Mouse (Mus musculus) T-cell, adult 2 months (primary cell): ENCODE measurements around the gene Stoml2.

Experiments used
- DNase-seq: peaks from one replicate; pipeline ENCODE4 v3.0.0; 2022; ENCODE audit warnings: low spot score

The Stoml2 gene

GRCm38 (mm10) chr4:43037860-43038566, 6.5 kb upstream of the Stoml2 start:
- DNase-seq = no peak

- DNase-seq = no peak
These were observed 4.8 kb upstream of the Stoml2 start for GRCm38 (mm10) chr4:43036356-43036755.

- DNase-seq = no peak
These were observed 4.3 kb upstream of the Stoml2 start for GRCm38 (mm10) chr4:43035851-43036250.

GRCm38 (mm10) chr4:43033481-43033880, 2.0 kb upstream of the Stoml2 start:
- no peak for DNase-seq

- DNase-seq = no peak
These were observed 991 bp upstream of the Stoml2 start for GRCm38 (mm10) chr4:43032501-43032900.

- peak; percentile 39 for DNase-seq
These were observed 705 bp downstream of the Stoml2 start for GRCm38 (mm10) chr4:43030780-43031230.

DNA sequence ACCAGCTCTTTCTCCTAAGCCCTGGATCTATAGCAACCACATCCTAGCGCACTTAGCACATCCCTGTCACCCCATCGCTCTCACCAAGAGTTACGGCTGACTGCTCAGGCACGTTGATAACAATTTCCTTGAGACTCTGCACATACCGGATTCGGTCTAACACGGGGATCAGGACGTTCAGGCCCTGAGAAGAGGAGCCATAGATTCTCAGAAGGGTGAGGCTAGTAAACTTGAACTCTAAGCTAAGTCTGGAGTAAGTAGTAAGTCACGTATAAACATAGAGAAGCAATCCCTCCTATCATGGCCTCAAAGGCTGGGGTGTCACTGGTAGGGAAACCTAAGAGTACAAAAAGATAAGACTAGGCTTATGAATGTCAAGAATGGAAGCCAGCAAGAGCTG, 1.2 kb downstream of the Stoml2 start:
- DNase-seq = no peak

DNA sequence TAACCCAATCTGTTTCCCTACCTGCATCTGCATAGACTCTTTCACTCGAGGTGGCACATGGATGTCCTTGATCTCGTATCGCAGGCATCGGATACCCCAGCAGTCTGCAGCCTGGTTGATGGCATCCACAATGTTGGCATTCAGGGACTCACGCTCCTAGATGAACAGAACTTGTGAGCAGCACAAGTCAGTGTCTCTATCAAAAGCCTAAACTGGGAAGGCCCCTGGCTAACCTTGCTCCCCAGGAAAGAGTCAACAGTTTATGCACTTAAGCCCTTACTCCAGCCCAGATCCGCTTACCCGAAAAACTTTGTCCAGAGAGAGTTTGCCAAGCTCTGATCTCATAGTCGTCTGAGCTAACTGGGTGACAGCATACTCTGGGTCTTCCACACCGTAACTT, 1.8 kb downstream of the Stoml2 start:
- DNase-seq = no peak

- DNase-seq = no peak
These were observed 2.4 kb downstream of the Stoml2 start for GRCm38 (mm10) chr4:43029121-43029520.

- DNase-seq = peak; percentile 93
These were observed 6.2 kb downstream of the Stoml2 start, which contains the start of gene Pigo for GRCm38 (mm10) chr4:43025084-43025960. Pigo (minus strand) TSS chr4:43025819.

DNA sequence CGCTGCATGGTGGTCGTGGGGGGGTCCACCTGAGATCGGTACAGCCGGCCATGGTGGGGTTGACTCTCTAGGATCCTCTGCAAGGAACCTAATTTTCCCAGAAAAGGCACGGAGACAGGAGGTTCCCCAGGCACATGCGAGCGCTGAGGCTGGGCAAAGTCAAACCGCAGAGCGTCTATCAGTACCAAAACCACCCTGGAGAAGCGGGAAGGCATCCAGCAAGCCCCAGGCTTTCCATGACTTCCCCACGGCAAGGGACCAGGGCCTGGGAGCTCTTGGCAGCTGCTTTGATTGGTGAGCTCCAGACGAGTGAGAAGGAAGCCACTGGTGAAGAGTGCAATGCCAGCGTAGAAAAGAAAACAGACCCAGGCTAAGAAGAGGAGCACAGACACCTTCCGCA, 6.8 kb downstream of the Stoml2 start:
- DNase-seq = no peak

GRCm38 (mm10) chr4:43021341-43021740, 10.2 kb downstream of the Stoml2 start:
- no peak for DNase-seq

DNA sequence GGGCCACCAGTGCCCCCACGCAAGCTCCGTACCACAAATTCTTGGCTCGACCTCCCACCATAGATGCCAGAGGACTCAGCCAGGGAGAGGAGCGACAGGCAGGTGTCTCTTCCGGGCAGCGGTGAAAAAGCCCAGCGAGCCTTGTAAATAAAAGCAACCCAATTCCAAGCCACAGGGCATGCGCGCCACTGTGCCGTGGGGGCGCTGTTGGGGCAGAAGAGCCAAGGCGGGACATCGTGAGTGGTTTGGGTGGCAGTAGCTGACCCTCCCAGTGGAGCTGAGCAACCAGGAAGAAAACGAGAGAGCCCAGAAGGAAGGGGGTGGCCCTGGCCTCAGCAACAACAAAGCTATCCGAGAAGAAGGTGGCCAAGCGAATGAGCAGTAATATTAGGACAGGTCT, 10.6 kb downstream of the Stoml2 start:
- no peak for DNase-seq

- no peak for DNase-seq
These were observed 11.7 kb downstream of the Stoml2 start for GRCm38 (mm10) chr4:43019641-43020465.

GRCm38 (mm10) chr4:43019176-43019575, 12.3 kb downstream of the Stoml2 start:
- DNase-seq = no peak

- DNase-seq = no peak
These were observed 13.4 kb downstream of the Stoml2 start for GRCm38 (mm10) chr4:43018156-43018555.

DNA sequence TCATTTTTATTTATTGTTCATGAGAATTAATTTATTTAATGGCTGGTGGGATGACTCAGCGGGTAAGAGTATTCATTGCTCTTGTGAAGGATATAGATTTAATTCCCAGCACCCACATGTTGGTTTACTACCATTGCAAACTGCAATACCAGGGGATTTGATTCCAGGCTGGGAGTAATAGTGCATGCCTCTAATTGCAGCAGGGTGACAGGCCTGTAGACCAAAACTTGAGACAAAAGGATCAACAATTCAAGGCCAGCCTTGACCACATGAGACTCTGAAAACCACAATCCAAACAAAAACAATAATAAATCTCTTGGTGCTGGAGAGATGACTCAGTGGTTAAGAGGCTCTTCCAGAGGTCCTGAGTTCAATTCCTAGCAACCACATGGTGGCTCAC, 19.4 kb downstream of the Stoml2 start:
- no peak for DNase-seq

DNA sequence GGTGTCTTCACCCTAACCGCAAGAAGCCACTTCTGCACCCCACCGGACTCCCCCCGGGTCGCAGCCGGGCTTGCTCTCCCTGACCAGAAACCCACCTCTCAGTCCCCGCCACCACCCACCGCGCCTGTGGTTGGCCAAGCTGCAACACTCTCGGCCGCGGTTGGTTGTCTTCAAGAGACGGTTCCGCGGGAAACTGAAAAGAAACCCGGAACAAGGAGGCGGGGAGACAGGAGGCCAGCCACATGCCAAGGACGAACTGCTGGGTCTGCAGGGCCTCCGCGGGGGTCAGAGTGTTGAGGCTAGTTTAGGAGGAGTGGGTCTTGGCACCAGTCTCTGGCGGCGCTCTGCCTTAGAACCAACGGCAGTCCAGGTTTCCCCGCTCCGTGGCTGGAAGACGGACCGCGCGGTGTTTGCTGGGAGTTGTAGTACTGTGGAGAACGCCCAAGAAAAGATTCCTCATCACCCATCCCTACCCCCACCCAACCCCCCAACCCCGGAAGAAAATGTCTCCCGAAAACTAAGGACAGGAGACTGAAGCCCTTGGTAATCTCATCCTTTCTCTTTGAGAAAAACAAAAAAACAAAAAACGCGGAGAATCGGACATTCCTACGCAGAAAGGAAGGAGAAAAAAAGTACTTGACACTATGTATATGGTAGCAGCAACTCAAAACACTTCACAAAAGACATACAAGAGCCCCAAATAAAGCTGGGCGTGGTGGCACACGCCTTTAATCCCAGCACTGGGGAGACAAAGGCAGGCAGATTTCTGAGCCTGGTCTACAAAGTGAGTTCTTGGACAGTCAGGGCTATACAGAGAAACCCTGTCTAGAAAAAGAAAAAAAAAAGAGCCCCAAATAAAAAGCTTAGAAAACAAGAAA, 21.1 kb downstream of the Stoml2 start, which contains the start of gene Fancg:
Gene Fancg, minus strand, starts transcription at position 346 of the 878 bp plus-strand sequence.
- DNase-seq = peak; percentile 72

DNA sequence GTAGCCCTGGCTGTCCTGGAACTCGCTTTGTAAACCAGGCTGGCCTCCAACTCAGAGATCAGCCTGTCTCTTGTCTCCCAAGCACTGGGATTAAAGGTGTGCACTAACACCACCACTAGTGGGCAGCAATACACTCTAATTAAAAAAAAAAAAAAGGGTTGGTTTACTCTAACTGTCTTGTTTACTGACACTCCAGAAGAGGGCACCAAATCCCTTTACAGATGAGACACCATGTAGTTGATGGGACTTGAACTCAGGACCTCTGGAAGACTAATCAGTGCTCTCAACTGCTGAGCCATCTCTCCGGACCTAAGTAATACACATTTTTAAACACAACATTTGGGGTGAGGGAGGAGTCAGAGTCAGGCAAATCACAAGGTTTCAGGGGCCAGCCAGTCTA, 25.7 kb downstream of the Stoml2 start:
- peak; percentile 60 for DNase-seq

- DNase-seq = no peak
These were observed 26.6 kb downstream of the Stoml2 start for GRCm38 (mm10) chr4:43004951-43005350.

DNA sequence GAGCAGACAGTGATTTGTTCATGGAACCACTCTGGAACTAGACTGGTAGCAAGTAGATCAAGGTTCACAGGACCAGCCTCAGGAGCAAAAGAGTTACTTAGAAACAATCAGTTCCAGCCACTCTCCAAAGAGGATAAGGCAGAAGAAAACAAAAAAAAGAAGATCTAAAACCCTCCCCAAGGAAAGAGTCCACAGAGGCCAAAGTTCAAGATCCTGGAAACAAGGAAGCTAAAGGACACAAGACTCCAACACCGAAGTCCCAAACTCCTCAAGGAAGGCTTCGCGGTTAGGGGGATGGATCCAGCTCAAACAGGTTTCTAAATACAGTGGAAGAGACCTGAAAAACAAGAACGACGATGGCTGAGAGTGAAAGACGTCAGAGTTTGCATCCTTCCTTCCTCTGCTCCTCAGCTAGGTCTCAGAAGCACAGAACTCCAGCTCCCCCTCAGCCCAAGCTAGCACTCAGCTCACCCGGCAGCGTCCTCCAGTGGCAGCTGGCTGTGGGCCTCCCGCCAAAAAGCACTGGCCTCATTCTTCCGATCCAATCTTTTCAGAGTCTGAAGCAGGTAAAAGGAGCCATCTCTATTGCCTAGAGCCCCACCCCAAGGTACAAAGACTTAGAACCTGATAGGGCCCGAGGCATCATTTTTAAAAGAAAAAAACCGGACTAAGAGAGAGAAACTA, 28.6 kb downstream of the Stoml2 start:
- DNase-seq = no peak
